8 mouse cellular contexts compared by ENCODE assay signal in the genomic region with DNA sequence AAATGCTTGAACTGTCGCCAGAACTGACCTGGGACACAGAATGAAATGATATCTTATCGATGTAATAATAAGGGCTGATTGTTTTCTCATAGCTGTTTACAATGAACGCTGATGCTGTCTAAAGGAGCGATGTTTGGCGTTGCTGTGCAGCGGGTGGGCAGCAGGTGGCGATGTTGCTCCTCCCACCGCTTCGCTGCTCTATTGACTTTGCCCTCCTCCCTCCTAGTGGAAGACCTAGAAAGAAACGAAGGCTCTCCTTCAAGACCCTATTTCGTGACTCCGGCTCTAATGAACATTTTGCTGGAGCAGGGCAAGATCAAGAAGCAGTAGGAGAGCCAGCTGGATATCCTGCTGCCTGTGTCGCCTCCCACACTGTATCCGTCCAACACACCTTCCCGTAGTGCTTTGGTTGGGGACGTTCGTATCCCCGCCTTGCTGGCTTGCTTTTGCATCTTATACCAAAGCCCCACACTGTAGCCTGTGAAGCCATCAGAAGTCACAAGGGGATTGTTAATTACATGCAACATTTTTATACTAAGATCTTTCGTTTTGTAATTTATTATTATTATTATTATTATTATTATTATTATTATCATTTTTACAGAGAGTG.
A peak's percentile ranks its signal among the peaks of the same experiment; 100 is the strongest.
DNase-seq lines count a peak whose midpoint lies in the region; ATAC-seq and TF ChIP-seq lines count a peak whose summit lies in the region.

No protein-coding gene starts in this region.

- peak; percentile 52 for ATAC-seq in activated CD4-positive, CD25-positive, alpha-beta regulatory T cell, adult 4 months

- DNase-seq in cerebellum, postnatal 4 days (ENCODE audit: low spot score in 2 of 2) = peak; percentile 81 to 89
- DNase-seq in gastrocnemius, adult 2 months = peak; percentile 68
- DNase-seq in hindlimb bud, embryonic 11.5 days (ENCODE audit: extremely low spot score, low read depth, low spot score) = peak; percentile 41
- DNase-seq in left cerebral cortex, adult 18-20 months (ENCODE audit: low spot score in 2 of 2) = peak; percentile 75 to 81
- DNase-seq in lung, postnatal 4 days = peak; percentile 63 to 77
- DNase-seq in right cerebral cortex, postnatal 14 days = peak; percentile 74
- DNase-seq in urinary bladder, postnatal 4 days (ENCODE audit: low spot score in 2 of 2) = peak; percentile 43 to 80

- intact Hi-C loops in gastrocnemius, adult 2 months (cut with DNase I) = loop anchor here (1.0 kb wide), 1 partner anchor 302 kb away; no protein-coding TSS in a partner anchor

- TF ChIP-seq CTCF in gastrocnemius, adult 2 months (IDR thresholded peaks at IDR 0.05) = peak; percentile 99; the same call in 1 of the 2 replicates

- H3K4me3 ChIP-seq in gastrocnemius, adult 2 months = peak overlapping the region; percentile 16; the same call in 1 of the 2 replicates

- H3K27ac ChIP-seq in gastrocnemius, adult 2 months = no peak overlapping the region
